Mouse (Mus musculus): ENCODE data around the gene Rbm47.

DNA sequence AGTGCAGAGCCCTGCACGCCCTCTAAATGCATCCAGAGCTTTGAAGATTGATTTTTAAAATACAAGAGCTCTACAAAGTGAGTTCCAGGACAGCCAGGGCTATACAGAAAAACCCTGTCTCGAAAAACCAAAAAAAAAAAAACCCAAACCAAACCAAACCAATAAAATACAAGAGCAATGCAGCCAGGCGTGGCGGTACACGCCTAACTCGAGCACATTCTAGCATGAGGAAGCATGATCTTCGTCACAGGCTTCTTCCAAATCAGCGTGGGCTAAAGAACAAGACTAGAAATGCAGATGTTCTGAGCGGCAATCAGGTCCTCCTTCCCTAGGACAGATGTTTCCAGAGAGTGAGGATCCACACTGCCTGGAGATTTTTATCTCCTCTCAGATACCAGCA lies 66.5 kb downstream of the Rbm47 start:
- TF ChIP-seq POLR2A (IDR thresholded peaks at IDR 0.05; ENCODE audit: low read depth, low read length) (no peak), CTCF (IDR thresholded peaks at IDR 0.05; ENCODE audit: extremely low read depth, insufficient read length, insufficient replicate concordance, low read depth, low read length) (no peak)

All from small intestine, adult 2 months (tissue).